Mouse (Mus musculus) E14TG2a.4 (cell line): ENCODE data around the gene Relb.

ENCODE experiments used
- CTCF ChIP-seq: conservative IDR thresholded peaks from 2 replicates; pipeline ENCODE4 v1.5.1; 2014; ENCODE audit warnings: low read length
- NANOG ChIP-seq: IDR thresholded peaks from 2 replicates; pipeline ENCODE4 v1.6.1; 2014; ENCODE audit warnings: borderline replicate concordance, low read length, mixed read lengths

DNA sequence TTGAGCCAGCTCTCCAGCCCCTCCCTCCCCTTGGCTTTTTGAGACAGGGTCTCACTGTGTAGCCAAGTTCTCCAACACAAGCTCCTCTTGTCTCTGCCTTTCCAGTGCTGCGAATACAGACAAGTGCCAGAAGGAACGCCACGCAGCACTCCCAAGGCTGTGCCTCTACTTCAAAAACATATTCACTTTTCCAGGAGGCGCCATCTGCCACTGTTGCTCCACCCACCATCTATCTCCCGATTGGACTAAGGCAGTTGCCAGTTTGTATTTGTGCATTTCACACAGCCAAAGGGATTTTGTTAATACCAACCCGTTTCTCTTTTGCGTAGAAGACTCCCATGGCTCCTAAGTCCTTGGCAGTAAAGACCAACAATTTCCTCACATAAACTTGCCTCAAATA lies 8.4 kb downstream of the Relb start:
- TF ChIP-seq CTCF = no peak
- TF ChIP-seq NANOG = no peak
